Mouse (Mus musculus): ENCODE data around the gene Gnpat. TPM values are rescaled to one million over a fixed set of nuclear protein-coding genes. Genes with fewer than 3 reads are reported as not detected.

Gene Gnpat
- polyA plus RNA-seq, 1 experiment = 306 TPM

DNA sequence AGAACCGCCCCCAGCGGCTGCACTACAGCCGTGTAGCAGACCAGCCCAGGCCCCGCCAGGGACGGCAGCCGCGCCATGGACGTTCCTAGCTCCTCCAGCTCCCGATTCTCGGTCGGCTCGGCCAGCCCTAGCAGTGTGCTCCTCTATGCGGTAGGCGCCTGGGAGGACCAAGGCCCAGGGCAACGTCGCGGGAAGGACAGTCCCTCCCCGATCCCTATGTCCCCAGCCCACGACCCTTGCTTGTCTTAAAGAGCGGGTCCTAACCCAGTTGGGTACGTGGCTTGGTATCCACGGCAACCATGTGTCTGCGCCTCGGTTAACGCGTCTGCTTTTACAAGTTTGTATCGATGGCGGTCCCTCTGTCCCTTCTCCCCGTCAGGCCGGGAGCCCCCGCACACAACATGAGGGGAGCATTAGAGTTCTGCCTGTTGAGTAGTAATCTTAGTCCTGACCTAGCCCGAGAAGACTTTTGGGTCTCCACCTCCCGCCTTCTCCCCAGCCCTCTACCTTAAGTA lies 387 bp downstream of the Gnpat start:
- H3K27ac ChIP-seq (ENCODE audit: insufficient read depth, low read depth, low read length) = peak overlapping the region; percentile 30; the same call in 1 of the 2 replicates
- H3K4me3 ChIP-seq (ENCODE audit: insufficient read depth, low read depth, low read length) = peak overlapping the region; percentile 79
- peaks cover 4% of the 10 kb centered on the region; the same call in 1 of the 2 replicates for H3K4me1 ChIP-seq (ENCODE audit: control insufficient read depth, insufficient read depth, low read length)
- under 1% methylated on average over 33 of the region's 33 CpGs for WGBS
- TF ChIP-seq POLR2A (IDR thresholded peaks at IDR 0.05; ENCODE audit: insufficient read depth, low read depth, low read length) (no peak), CTCF (IDR thresholded peaks at IDR 0.05; ENCODE audit: insufficient read depth, low read depth, low read length) (no peak)

DNA sequence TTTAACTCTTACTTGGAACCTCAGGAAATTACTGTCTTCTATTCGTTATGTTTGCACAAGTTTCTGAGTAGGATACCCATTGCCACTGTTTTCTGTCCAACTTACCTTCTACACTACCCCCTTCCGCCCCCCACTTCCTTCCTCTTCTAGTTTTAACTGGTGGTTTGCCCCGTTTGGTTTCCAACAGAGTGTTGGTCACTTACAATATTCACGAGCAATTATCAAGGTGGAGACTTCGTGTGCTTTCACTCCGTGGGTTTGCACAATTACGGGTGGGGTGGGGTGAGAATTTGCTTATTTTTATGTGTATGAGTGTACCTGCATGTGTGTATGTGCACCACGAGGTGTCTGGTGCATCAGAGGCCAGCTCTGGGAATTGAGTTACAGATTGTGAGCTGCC lies 896 bp downstream of the Gnpat start:
- no peak for TF ChIP-seq POLR2A (IDR thresholded peaks at IDR 0.05; ENCODE audit: insufficient read depth, low read depth, low read length)
- no peak for TF ChIP-seq CTCF (IDR thresholded peaks at IDR 0.05; ENCODE audit: insufficient read depth, low read depth, low read length)
- H3K4me3 ChIP-seq (ENCODE audit: insufficient read depth, low read depth, low read length) = peak overlapping the region; percentile 79; the same call in 1 of the 2 replicates
- peaks cover 4% of the 10 kb centered on the region; the same call in 1 of the 2 replicates for H3K4me1 ChIP-seq (ENCODE audit: control insufficient read depth, insufficient read depth, low read length)
- 10% methylated on average over 8 of the region's 8 CpGs for WGBS
- no peak overlapping the region for H3K27ac ChIP-seq (ENCODE audit: insufficient read depth, low read depth, low read length)

DNA sequence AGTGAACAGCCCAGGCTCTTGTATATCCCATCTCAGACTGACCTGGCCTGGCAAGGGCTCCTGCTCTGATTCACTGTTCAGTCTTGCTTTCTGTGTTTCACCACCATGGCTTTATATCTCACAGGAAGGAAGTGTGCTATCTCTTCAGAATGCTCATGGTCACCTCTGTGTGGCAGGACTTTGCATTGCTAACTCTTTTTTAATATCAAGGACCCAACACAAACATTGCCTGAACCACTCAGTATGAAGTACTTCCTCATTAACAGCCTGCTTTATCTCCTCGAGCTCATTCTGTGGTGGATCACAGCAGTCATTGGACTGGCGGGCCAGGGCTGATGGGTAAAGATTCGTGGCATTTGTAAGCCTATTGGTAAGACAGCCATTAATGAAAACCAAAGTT lies 3.8 kb downstream of the Gnpat start:
- peaks cover 7% of the 10 kb centered on the region; the same call in 1 of the 2 replicates for H3K4me1 ChIP-seq (ENCODE audit: control insufficient read depth, insufficient read depth, low read length)
- TF ChIP-seq CTCF (IDR thresholded peaks at IDR 0.05; ENCODE audit: insufficient read depth, low read depth, low read length) = no peak
- no peak for TF ChIP-seq POLR2A (IDR thresholded peaks at IDR 0.05; ENCODE audit: insufficient read depth, low read depth, low read length)
- no peak overlapping the region for H3K27ac ChIP-seq (ENCODE audit: insufficient read depth, low read depth, low read length)
- 78% methylated on average over 3 of the region's 3 CpGs for WGBS
- no peak overlapping the region for H3K4me3 ChIP-seq (ENCODE audit: insufficient read depth, low read depth, low read length)

DNA sequence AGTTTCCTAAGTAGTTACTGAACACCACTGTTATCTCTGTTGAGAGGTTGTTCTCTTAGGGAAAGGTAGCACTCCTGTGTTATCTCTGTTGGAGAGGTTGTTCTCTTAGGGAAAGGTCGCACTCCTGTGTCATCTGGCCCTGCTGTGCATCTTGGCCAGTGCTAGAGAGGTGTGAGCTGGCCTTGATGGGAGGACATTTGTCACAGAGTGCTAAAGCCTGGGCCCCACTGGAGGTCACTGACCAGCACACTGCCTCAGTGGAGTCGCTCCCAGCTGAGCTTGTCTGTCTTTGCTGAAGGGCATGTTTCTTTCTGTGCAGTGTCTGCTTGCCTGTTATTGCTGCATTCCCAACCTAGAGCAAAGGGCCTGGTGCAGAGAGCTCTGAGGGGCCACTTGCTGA lies 4.3 kb downstream of the Gnpat start:
- Histone ChIP-seq H3K27ac (ENCODE audit: insufficient read depth, low read depth, low read length) (no peak overlapping the region), H3K4me3 (ENCODE audit: insufficient read depth, low read depth, low read length) (no peak overlapping the region), H3K4me1 (ENCODE audit: control insufficient read depth, insufficient read depth, low read length) (peaks cover 7% of the 10 kb centered on the region; the same call in 1 of the 2 replicates)
- 90% methylated on average over 2 of the region's 2 CpGs for WGBS
- no peak for TF ChIP-seq POLR2A (IDR thresholded peaks at IDR 0.05; ENCODE audit: insufficient read depth, low read depth, low read length)
- no peak for TF ChIP-seq CTCF (IDR thresholded peaks at IDR 0.05; ENCODE audit: insufficient read depth, low read depth, low read length)

DNA sequence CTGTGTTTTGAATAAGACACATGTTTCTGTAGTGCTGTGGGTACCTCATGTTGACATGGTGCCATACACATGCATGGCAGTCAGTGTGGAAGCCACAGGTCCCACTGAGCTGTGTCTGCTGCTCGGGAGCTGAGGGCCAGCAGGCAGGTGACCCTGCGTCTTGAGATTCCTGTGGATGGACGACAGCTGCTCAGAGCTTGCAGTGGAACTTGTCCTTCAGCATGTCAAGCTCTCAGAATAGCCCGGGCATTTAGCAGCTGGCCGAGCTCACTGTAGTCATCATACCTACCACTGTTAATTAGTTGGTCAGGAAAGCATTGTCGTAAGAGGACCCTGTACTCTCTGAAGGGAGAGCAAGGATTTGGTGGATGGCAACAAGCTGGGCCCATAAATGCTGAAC lies 6.9 kb downstream of the Gnpat start:
- peaks cover 7% of the 10 kb centered on the region; the same call in 1 of the 2 replicates for H3K4me1 ChIP-seq (ENCODE audit: control insufficient read depth, insufficient read depth, low read length)
- no peak overlapping the region for H3K4me3 ChIP-seq (ENCODE audit: insufficient read depth, low read depth, low read length)
- 84% methylated on average over 6 of the region's 6 CpGs for WGBS
- TF ChIP-seq POLR2A (IDR thresholded peaks at IDR 0.05; ENCODE audit: insufficient read depth, low read depth, low read length) (no peak), CTCF (IDR thresholded peaks at IDR 0.05; ENCODE audit: insufficient read depth, low read depth, low read length) (no peak)
- no peak overlapping the region for H3K27ac ChIP-seq (ENCODE audit: insufficient read depth, low read depth, low read length)

DNA sequence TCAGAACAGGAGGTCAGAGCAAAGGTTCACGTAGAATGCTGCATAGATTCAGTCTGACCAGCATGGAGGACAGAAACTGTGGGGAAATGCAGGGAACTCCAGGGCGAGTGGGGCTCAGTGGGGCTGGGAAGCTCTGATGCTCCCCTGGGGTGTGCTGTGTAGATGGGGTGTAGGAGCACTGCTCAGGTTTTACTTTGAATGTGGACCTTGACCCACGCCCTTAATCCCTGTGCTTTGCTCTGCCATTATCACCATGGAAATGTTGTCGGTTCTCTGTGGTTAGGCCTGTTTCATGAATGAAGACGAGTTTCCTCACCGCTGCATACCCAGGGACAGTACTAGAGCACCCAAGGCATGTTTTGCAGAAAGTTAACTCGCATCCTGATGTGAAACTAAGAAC lies 8.6 kb downstream of the Gnpat start:
- no peak overlapping the region for H3K27ac ChIP-seq (ENCODE audit: insufficient read depth, low read depth, low read length)
- H3K4me1 ChIP-seq (ENCODE audit: control insufficient read depth, insufficient read depth, low read length) = peaks cover 7% of the 10 kb centered on the region; the same call in 1 of the 2 replicates
- TF ChIP-seq POLR2A (IDR thresholded peaks at IDR 0.05; ENCODE audit: insufficient read depth, low read depth, low read length) = no peak
- no peak for TF ChIP-seq CTCF (IDR thresholded peaks at IDR 0.05; ENCODE audit: insufficient read depth, low read depth, low read length)
- WGBS = 93% methylated on average over 7 of the region's 7 CpGs
- no peak overlapping the region for H3K4me3 ChIP-seq (ENCODE audit: insufficient read depth, low read depth, low read length)

DNA sequence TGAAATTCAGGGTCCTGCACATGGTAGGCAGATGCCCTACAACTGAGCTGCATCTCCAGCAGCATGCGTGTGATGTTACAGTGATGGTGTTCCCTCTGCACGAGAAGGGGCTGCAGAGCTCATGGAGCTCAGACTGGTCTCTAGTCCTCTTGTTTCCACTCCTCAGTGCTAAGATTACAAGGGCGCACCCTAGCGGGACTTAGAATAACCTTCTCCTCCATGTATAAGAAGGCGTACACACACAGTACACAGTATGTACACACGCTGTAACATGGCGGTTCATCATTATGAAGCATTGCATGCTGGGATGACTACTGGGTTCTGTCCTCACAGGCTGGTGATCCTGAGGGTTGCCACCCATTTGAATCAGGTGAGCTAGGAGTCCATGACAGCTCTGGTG lies 9.2 kb downstream of the Gnpat start:
- Histone ChIP-seq H3K4me1 (ENCODE audit: control insufficient read depth, insufficient read depth, low read length) (peaks cover 6% of the 10 kb centered on the region; the same call in 1 of the 2 replicates), H3K4me3 (ENCODE audit: insufficient read depth, low read depth, low read length) (no peak overlapping the region), H3K27ac (ENCODE audit: insufficient read depth, low read depth, low read length) (no peak overlapping the region)
- WGBS = 93% methylated on average over 7 of the region's 7 CpGs
- TF ChIP-seq CTCF (IDR thresholded peaks at IDR 0.05; ENCODE audit: insufficient read depth, low read depth, low read length) (no peak), POLR2A (IDR thresholded peaks at IDR 0.05; ENCODE audit: insufficient read depth, low read depth, low read length) (no peak)

DNA sequence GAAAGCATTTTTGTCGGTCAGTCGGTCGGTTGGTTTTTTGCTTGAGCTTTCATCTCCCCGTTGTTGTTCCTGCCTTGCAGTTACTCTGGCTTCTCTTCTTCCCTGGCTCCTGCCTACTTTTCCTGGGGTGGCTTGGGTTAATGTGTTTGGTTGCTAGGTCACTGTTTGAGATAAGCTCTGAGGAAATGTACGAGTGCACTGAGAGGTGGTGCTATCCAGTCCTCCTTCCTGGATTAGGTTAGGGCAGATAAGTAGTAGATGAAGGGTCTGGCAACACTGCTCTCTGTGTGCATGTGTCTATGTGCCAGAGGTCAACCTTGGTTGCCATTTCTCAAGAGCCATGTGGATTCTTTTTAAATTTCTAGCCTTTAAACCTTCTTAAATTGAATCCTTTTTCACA lies 9.9 kb downstream of the Gnpat start:
- TF ChIP-seq POLR2A (IDR thresholded peaks at IDR 0.05; ENCODE audit: insufficient read depth, low read depth, low read length) (no peak), CTCF (IDR thresholded peaks at IDR 0.05; ENCODE audit: insufficient read depth, low read depth, low read length) (no peak)
- no peak overlapping the region for H3K27ac ChIP-seq (ENCODE audit: insufficient read depth, low read depth, low read length)
- no peak overlapping the region for H3K4me3 ChIP-seq (ENCODE audit: insufficient read depth, low read depth, low read length)
- WGBS = 92% methylated on average over 5 of the region's 5 CpGs
- peaks cover 3% of the 10 kb centered on the region; the same call in 1 of the 2 replicates for H3K4me1 ChIP-seq (ENCODE audit: control insufficient read depth, insufficient read depth, low read length)

DNA sequence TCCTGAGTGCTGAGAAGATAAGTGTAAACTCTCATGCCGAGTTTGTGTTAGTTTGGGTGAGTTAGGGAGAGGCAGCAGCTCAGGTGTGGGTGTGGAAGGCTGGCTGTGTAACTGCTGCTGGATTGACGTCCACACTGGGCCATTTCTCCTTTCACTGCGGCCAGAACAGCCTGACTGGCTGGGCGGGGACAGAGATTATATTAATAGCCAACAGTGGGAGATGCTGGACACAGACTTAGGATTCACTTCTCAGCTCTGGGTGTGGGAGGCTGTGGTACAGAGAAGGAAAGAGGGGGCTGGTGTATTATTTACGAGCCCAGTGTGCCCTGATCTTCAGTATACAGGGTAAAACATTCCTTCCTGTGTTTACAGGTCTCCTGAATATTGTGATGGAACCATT lies 15.3 kb downstream of the Gnpat start:
- Histone ChIP-seq H3K4me3 (ENCODE audit: insufficient read depth, low read depth, low read length) (no peak overlapping the region), H3K27ac (ENCODE audit: insufficient read depth, low read depth, low read length) (no peak overlapping the region), H3K4me1 (ENCODE audit: control insufficient read depth, insufficient read depth, low read length) (no peaks in the 10 kb centered on the region)
- no peak for TF ChIP-seq CTCF (IDR thresholded peaks at IDR 0.05; ENCODE audit: insufficient read depth, low read depth, low read length)
- TF ChIP-seq POLR2A (IDR thresholded peaks at IDR 0.05; ENCODE audit: insufficient read depth, low read depth, low read length) = no peak
- 89% methylated on average over 5 of the region's 5 CpGs for WGBS

Data from olfactory bulb, adult 2 months (tissue).